Mouse (Mus musculus) cerebellum, adult 9-11 months (tissue): ENCODE measurements around the gene Tomm6.

Source experiments
- DNase-seq: peaks from one replicate; pipeline ENCODE4 v3.0.0; 2022

Tomm6 gene

GRCm38 (mm10) chr17:47648966-47649365 is 39.2 kb downstream of the Tomm6 start:
- no peak for DNase-seq

- peak; percentile 29 for DNase-seq
Measured at GRCm38 (mm10) chr17:47646683-47647082, 41.5 kb downstream of the Tomm6 start.

GRCm38 (mm10) chr17:47642992-47643391 is 45.2 kb downstream of the Tomm6 start:
- no peak for DNase-seq
